In genomic region chr7:118363587-118364233, GRCm38 (mm10) we compare ENCODE assay signal across 24 mouse cellular contexts.
A peak's percentile ranks its signal among the peaks of the same experiment; 100 is the strongest.
DNase-seq lines count a peak whose midpoint lies in the region; ATAC-seq and TF ChIP-seq lines count a peak whose summit lies in the region.
"Had no signal": no experiment of that assay in that cellular context is flagged by ENCODE, and none has a peak within 500 bp of the region (broad histone marks: within the 10 kb centered on the region; RNA-seq: fewer than 3 reads in every experiment).

No protein-coding gene starts in this region.

- peak; percentile 49 for DNase-seq in heart, adult 11 months
- DNase-seq in heart, postnatal 14 days: no peak
- peak; percentile 40 for DNase-seq in kidney, adult 9 months
- DNase-seq in kidney, postnatal 25 days: peak; percentile 5 to 66
- DNase-seq in stomach, postnatal 0 days (ENCODE audit: low spot score): peak; percentile 78
- no peak for DNase-seq in heart, postnatal 25 days (ENCODE audit: low spot score)
- DNase-seq in right cerebral cortex, adult 18-20 months: no peak
- DNase-seq: adrenal gland, adult 8-10 months; cerebellum, adult 9-11 months; gastrocnemius, adult 2 months; heart, postnatal 10 days; liver; lung, postnatal 10 days; midbrain, embryonic 14.5 days; right cerebral cortex, postnatal 25 days; thymus, postnatal 14 days had no signal

- peak; percentile 96 for ATAC-seq in stomach, postnatal 0 days (ENCODE audit: low FRiP score, low TSS enrichment)
- no peak for ATAC-seq in hindbrain, embryonic 13.5 days (ENCODE audit: low FRiP score)
- ATAC-seq: intestine, embryonic 16.5 days had no signal

- no peak for TF ChIP-seq CTCF in stomach, postnatal 0 days (IDR thresholded peaks at IDR 0.05; ENCODE audit: low read depth)

- TF ChIP-seq EP300 in stomach, postnatal 0 days (optimal IDR thresholded peaks at IDR 0.05): no peak

- H3K27me3 ChIP-seq in stomach, postnatal 0 days (ENCODE audit: control insufficient read depth, insufficient read depth, low read length): no peaks in the 10 kb centered on the region
- no peaks in the 10 kb centered on the region for H3K27me3 ChIP-seq in hindbrain, embryonic 13.5 days
- H3K27me3 ChIP-seq: neural tube, embryonic 13.5 days had no signal

- H3K4me1 ChIP-seq in stomach, postnatal 0 days (replicated peaks; ENCODE audit: control insufficient read depth, insufficient read depth): no peaks in the 10 kb centered on the region
- peaks cover 8% of the 10 kb centered on the region; the same call in 1 of the 2 replicates for H3K4me1 ChIP-seq in hindbrain, embryonic 13.5 days (replicated peaks)
- H3K4me1 ChIP-seq: megakaryocyte, embryonic 14.5 days; neural tube, embryonic 13.5 days had no signal

- no peaks in the 10 kb centered on the region for H3K9me3 ChIP-seq in stomach, postnatal 0 days (ENCODE audit: control insufficient read depth, low read length)
- H3K9me3 ChIP-seq in hindbrain, embryonic 13.5 days: no peaks in the 10 kb centered on the region
- H3K9me3 ChIP-seq: forebrain, embryonic 10.5 days; megakaryocyte, embryonic 14.5 days; neural tube, embryonic 13.5 days had no signal

- no peak overlapping the region for H3K4me3 ChIP-seq in stomach, postnatal 0 days (ENCODE audit: low read depth, low read length)
- H3K4me3 ChIP-seq in hindbrain, embryonic 13.5 days: no peak overlapping the region
- H3K4me3 ChIP-seq: forebrain, embryonic 10.5 days; gastrocnemius, adult 2 months; megakaryocyte, embryonic 14.5 days; neural tube, embryonic 13.5 days had no signal

- no peak overlapping the region for H3K9ac ChIP-seq in stomach, postnatal 0 days (ENCODE audit: low read length)
- no peak overlapping the region for H3K9ac ChIP-seq in hindbrain, embryonic 13.5 days
- H3K9ac ChIP-seq: forebrain, postnatal 0 days; hindbrain, embryonic 14.5 days; neural tube, embryonic 13.5 days had no signal

- 60% methylated on average over 6 of the region's 6 CpGs for WGBS in stomach, postnatal 0 days
- 90% methylated on average over 6 of the region's 6 CpGs for WGBS in hindbrain, embryonic 13.5 days

- H3K36me3 ChIP-seq in stomach, postnatal 0 days (ENCODE audit: control insufficient read depth, insufficient read depth, low read length): no peaks in the 10 kb centered on the region
- H3K36me3 ChIP-seq in hindbrain, embryonic 13.5 days: no peaks in the 10 kb centered on the region
- H3K36me3 ChIP-seq: forebrain, embryonic 10.5 days; neural tube, embryonic 13.5 days had no signal

- intact Hi-C loops in heart, postnatal 14 days (cut with DNase I): no loop called here
- intact Hi-C loops in heart, postnatal 25 days (cut with DNase I): loop anchor here (5.0 kb wide), 1 partner anchor 51 kb away; no protein-coding TSS in a partner anchor

- no peak overlapping the region; the same call in 1 of the 2 replicates for H3K27ac ChIP-seq in stomach, postnatal 0 days (replicated peaks)
- no peak overlapping the region for H3K27ac ChIP-seq in hindbrain, embryonic 13.5 days
- H3K27ac ChIP-seq: gastrocnemius, adult 2 months; hindbrain, embryonic 14.5 days; neural tube, embryonic 13.5 days had no signal

- H3K4me2 ChIP-seq in stomach, postnatal 0 days (replicated peaks; ENCODE audit: low read depth): no peak overlapping the region
- H3K4me2 ChIP-seq in hindbrain, embryonic 13.5 days: no peak overlapping the region
- H3K4me2 ChIP-seq: heart, embryonic 11.5 days; hindbrain, embryonic 14.5 days; neural tube, embryonic 13.5 days had no signal

Comparison
In these comparisons a context has a peak if more than half of its experiments do, and no peak if none do; other contexts are left out.
1. DNase-seq: peak in heart, adult 11 months (single experiment), kidney, adult 9 months (single experiment), kidney, postnatal 25 days (2 of 2) and stomach, postnatal 0 days (single experiment); none in heart, postnatal 14 days (0 of 2), heart, postnatal 25 days (single experiment) and right cerebral cortex, adult 18-20 months (single experiment).